Mouse (Mus musculus): ENCODE measurements around the gene Cfap97d2. TPM values are rescaled to one million over a fixed set of nuclear protein-coding genes. Genes with fewer than 3 reads are reported as not detected.

Gene Cfap97d2
- polyA plus RNA-seq, 1 experiment from 2014 or later, result 0.90 TPM

GRCm38 (mm10) chr8:13671246-13672003, 34.3 kb upstream of the Cfap97d2 start:
- no peaks in the 10 kb centered on the region for H3K27me3 ChIP-seq (ENCODE audit: control insufficient read depth, insufficient read depth, low read length)

GRCm38 (mm10) chr8:13673215-13673614, 32.5 kb upstream of the Cfap97d2 start:
- WGBS, result 74% methylated on average over 4 of the region's 4 CpGs
- Histone ChIP-seq H3K4me3 (ENCODE audit: low read depth, low read length) (no peak overlapping the region), H3K9ac (ENCODE audit: low read length) (no peak overlapping the region), H3K27ac (ENCODE audit: low read depth, low read length) (no peak overlapping the region), H3K36me3 (ENCODE audit: control insufficient read depth, insufficient read depth, low read length) (no peaks in the 10 kb centered on the region), H3K9me3 (ENCODE audit: control insufficient read depth, low read length) (no peaks in the 10 kb centered on the region), H3K4me1 (ENCODE audit: control insufficient read depth, insufficient read depth, low read length) (peaks cover 11% of the 10 kb centered on the region), H3K27me3 (ENCODE audit: control insufficient read depth, insufficient read depth, low read length) (no peaks in the 10 kb centered on the region), H3K4me2 (no peak overlapping the region)
- ATAC-seq (ENCODE audit: low FRiP score), result no peak
- no peak for DNase-seq (ENCODE audit: low spot score, missing footprints)

More at GRCm38 (mm10) chr8:13671246-13672003, 34.3 kb upstream of the Cfap97d2 start:
- H3K4me2 ChIP-seq, result no peak overlapping the region
- H3K4me3 ChIP-seq (ENCODE audit: low read depth, low read length), result no peak overlapping the region
- no peaks in the 10 kb centered on the region for H3K36me3 ChIP-seq (ENCODE audit: control insufficient read depth, insufficient read depth, low read length)
- ATAC-seq (ENCODE audit: low FRiP score), result no peak
- DNase-seq (ENCODE audit: low spot score, missing footprints), result no peak
- peaks cover 8% of the 10 kb centered on the region for H3K4me1 ChIP-seq (ENCODE audit: control insufficient read depth, insufficient read depth, low read length)
- H3K9me3 ChIP-seq (ENCODE audit: control insufficient read depth, low read length), result no peaks in the 10 kb centered on the region
- H3K27ac ChIP-seq (ENCODE audit: low read depth, low read length), result no peak overlapping the region
- H3K9ac ChIP-seq (ENCODE audit: low read length), result no peak overlapping the region
- WGBS, result 92% methylated on average over 10 of the region's 10 CpGs

- Histone ChIP-seq H3K27me3 (ENCODE audit: control insufficient read depth, insufficient read depth, low read length) (0 out of 2 replicates have a peak, but pooled peaks cover 2% of the 10 kb centered on the region), H3K9ac (ENCODE audit: low read length) (no peak overlapping the region), H3K4me1 (ENCODE audit: control insufficient read depth, insufficient read depth, low read length) (peaks cover 11% of the 10 kb centered on the region), H3K36me3 (ENCODE audit: control insufficient read depth, insufficient read depth, low read length) (no peaks in the 10 kb centered on the region), H3K27ac (ENCODE audit: low read depth, low read length) (no peak overlapping the region), H3K4me2 (no peak overlapping the region), H3K4me3 (ENCODE audit: low read depth, low read length) (no peak overlapping the region), H3K9me3 (ENCODE audit: control insufficient read depth, low read length) (no peaks in the 10 kb centered on the region)
- no peak for DNase-seq (ENCODE audit: low spot score, missing footprints)
- ATAC-seq (ENCODE audit: low FRiP score), result no peak
- WGBS, result 80% methylated on average over 12 of the region's 12 CpGs
These were observed 31.2 kb upstream of the Cfap97d2 start for GRCm38 (mm10) chr8:13674294-13675010.

- no peak for DNase-seq (ENCODE audit: low spot score, missing footprints)
- whole genome bisulfite sequencing, result 86% methylated on average over 4 of the region's 4 CpGs
- H3K9me3 ChIP-seq (ENCODE audit: control insufficient read depth, low read length), result no peaks in the 10 kb centered on the region
- H3K27me3 ChIP-seq (ENCODE audit: control insufficient read depth, insufficient read depth, low read length), result 0 out of 2 replicates have a peak, but pooled peaks cover 2% of the 10 kb centered on the region
- no peak for ATAC-seq (ENCODE audit: low FRiP score)
- H3K4me3 ChIP-seq (ENCODE audit: low read depth, low read length), result no peak overlapping the region
- no peak overlapping the region for H3K9ac ChIP-seq (ENCODE audit: low read length)
- no peak overlapping the region for H3K27ac ChIP-seq (ENCODE audit: low read depth, low read length)
- H3K4me2 ChIP-seq, result no peak overlapping the region
- H3K4me1 ChIP-seq (ENCODE audit: control insufficient read depth, insufficient read depth, low read length), result peaks cover 11% of the 10 kb centered on the region
- H3K36me3 ChIP-seq (ENCODE audit: control insufficient read depth, insufficient read depth, low read length), result no peaks in the 10 kb centered on the region
These were observed 30.6 kb upstream of the Cfap97d2 start for GRCm38 (mm10) chr8:13675121-13675520.

GRCm38 (mm10) chr8:13675524-13675923, 30.2 kb upstream of the Cfap97d2 start:
- DNase-seq (ENCODE audit: low spot score, missing footprints) (no peak), ATAC-seq (ENCODE audit: low FRiP score) (no peak)
- Histone ChIP-seq H3K9ac (ENCODE audit: low read length) (peak overlapping the region; percentile 73; the same call in 1 of the 2 replicates), H3K4me1 (ENCODE audit: control insufficient read depth, insufficient read depth, low read length) (peaks cover 11% of the 10 kb centered on the region), H3K27ac (ENCODE audit: low read depth, low read length) (no peak overlapping the region), H3K36me3 (ENCODE audit: control insufficient read depth, insufficient read depth, low read length) (no peaks in the 10 kb centered on the region), H3K27me3 (ENCODE audit: control insufficient read depth, insufficient read depth, low read length) (0 out of 2 replicates have a peak, but pooled peaks cover 2% of the 10 kb centered on the region), H3K9me3 (ENCODE audit: control insufficient read depth, low read length) (no peaks in the 10 kb centered on the region), H3K4me3 (ENCODE audit: low read depth, low read length) (peak overlapping the region; percentile 72), H3K4me2 (peak overlapping the region; percentile 92)
- WGBS, result 52% methylated on average over 8 of the region's 8 CpGs

GRCm38 (mm10) chr8:13676302-13676700, 29.4 kb upstream of the Cfap97d2 start:
- no peaks in the 10 kb centered on the region for H3K9me3 ChIP-seq (ENCODE audit: control insufficient read depth, low read length)
- peaks cover 11% of the 10 kb centered on the region for H3K4me1 ChIP-seq (ENCODE audit: control insufficient read depth, insufficient read depth, low read length)
- no peak overlapping the region for H3K27ac ChIP-seq (ENCODE audit: low read depth, low read length)
- H3K9ac ChIP-seq (ENCODE audit: low read length), result peak overlapping the region; percentile 73
- under 1% methylated on average over 12 of the region's 12 CpGs for WGBS
- H3K4me2 ChIP-seq, result peak overlapping the region; percentile 92
- H3K27me3 ChIP-seq (ENCODE audit: control insufficient read depth, insufficient read depth, low read length), result 0 out of 2 replicates have a peak, but pooled peaks cover 2% of the 10 kb centered on the region
- ATAC-seq (ENCODE audit: low FRiP score), result no peak
- H3K36me3 ChIP-seq (ENCODE audit: control insufficient read depth, insufficient read depth, low read length), result no peaks in the 10 kb centered on the region
- H3K4me3 ChIP-seq (ENCODE audit: low read depth, low read length), result peak overlapping the region; percentile 72
- peak; percentile 95 for DNase-seq (ENCODE audit: low spot score, missing footprints)

GRCm38 (mm10) chr8:13676701-13677412, 28.8 kb upstream of the Cfap97d2 start:
- peak overlapping the region; percentile 72 for H3K4me3 ChIP-seq (ENCODE audit: low read depth, low read length)
- 0 out of 2 replicates have a peak, but pooled peaks cover 2% of the 10 kb centered on the region for H3K27me3 ChIP-seq (ENCODE audit: control insufficient read depth, insufficient read depth, low read length)
- H3K9me3 ChIP-seq (ENCODE audit: control insufficient read depth, low read length), result no peaks in the 10 kb centered on the region
- peak overlapping the region; percentile 73 for H3K9ac ChIP-seq (ENCODE audit: low read length)
- ATAC-seq (ENCODE audit: low FRiP score) (peak; percentile 75), DNase-seq (ENCODE audit: low spot score, missing footprints) (peak; percentile 98)
- WGBS, result under 1% methylated on average over 47 of the region's 47 CpGs
- H3K36me3 ChIP-seq (ENCODE audit: control insufficient read depth, insufficient read depth, low read length), result no peaks in the 10 kb centered on the region
- H3K4me1 ChIP-seq (ENCODE audit: control insufficient read depth, insufficient read depth, low read length), result peaks cover 11% of the 10 kb centered on the region
- H3K27ac ChIP-seq (ENCODE audit: low read depth, low read length), result peak overlapping the region; percentile 63
- H3K4me2 ChIP-seq, result peak overlapping the region; percentile 92

GRCm38 (mm10) chr8:13677413-13677883, 28.2 kb upstream of the Cfap97d2 start, which contains the start of gene Rasa3:
TSS of gene Rasa3 (minus strand) at chr8:13677603.
- no peaks in the 10 kb centered on the region for H3K36me3 ChIP-seq (ENCODE audit: control insufficient read depth, insufficient read depth, low read length)
- H3K4me1 ChIP-seq (ENCODE audit: control insufficient read depth, insufficient read depth, low read length), result peaks cover 11% of the 10 kb centered on the region
- peak; percentile 98 for ATAC-seq (ENCODE audit: low FRiP score)
- H3K4me3 ChIP-seq (ENCODE audit: low read depth, low read length), result peak within 1 kb of the TSS; percentile 72
- peak within 1 kb of the TSS; percentile 63 for H3K27ac ChIP-seq (ENCODE audit: low read depth, low read length)
- H3K9ac ChIP-seq (ENCODE audit: low read length), result peak within 1 kb of the TSS; percentile 73
- H3K9me3 ChIP-seq (ENCODE audit: control insufficient read depth, low read length), result no peaks in the 10 kb centered on the region
- no peak for DNase-seq (ENCODE audit: low spot score, missing footprints)
- H3K27me3 ChIP-seq (ENCODE audit: control insufficient read depth, insufficient read depth, low read length), result 0 out of 2 replicates have a peak, but pooled peaks cover 2% of the 10 kb centered on the region
- peak within 1 kb of the TSS; percentile 92 for H3K4me2 ChIP-seq
- WGBS, result under 1% methylated on average over 36 of the region's 42 CpGs
